Mouse (Mus musculus): Measurements from ENCODE around the gene Igfbp6.

The Igfbp6 gene

DNA sequence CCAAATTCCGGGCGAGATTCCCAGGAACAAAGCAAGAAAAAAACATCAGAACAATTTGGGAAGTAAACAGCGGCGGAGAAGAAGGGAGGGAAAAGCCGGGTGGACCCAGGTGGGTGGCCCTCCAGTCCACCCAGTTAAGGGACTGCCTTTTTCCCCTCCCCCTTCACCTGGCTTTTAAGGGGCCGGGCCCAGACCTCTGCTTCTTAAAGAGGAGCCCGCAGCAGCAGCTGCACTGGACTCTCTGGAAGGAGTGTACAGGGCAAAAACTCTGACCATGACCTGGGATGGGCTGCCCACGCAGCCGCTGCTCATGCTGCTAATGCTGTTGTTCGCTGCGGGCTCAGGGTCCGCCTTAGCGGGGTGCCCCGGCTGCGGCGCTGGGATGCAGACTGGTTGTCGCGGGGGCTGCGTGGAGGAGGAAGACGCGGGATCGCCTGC is at the start of gene Igfbp6:
Igfbp6 (plus strand) TSS at position 89 of the 438 bp plus-strand sequence.
- DNase-seq, result no peak

DNA sequence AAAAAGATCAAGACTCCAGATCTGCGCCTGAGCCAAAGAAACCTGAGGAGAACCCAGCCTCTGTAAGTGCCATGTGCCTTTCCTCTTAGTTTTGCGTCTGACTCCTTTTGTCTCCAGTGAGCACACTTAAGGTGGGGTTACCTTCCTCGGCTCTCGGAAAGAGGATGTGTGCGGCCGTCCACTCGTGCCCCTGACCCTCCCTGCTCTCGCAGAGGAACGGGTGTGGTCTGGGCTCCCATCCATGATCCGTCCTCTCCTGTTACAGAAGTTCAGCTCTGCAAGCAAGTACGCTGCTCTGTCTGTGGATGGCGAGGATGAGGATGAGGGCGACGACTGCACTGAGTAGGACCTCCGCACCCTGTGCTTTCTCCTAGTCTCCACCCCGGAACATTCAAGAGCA is 49.2 kb upstream of the Igfbp6 start:
- DNase-seq, result no peak

DNA sequence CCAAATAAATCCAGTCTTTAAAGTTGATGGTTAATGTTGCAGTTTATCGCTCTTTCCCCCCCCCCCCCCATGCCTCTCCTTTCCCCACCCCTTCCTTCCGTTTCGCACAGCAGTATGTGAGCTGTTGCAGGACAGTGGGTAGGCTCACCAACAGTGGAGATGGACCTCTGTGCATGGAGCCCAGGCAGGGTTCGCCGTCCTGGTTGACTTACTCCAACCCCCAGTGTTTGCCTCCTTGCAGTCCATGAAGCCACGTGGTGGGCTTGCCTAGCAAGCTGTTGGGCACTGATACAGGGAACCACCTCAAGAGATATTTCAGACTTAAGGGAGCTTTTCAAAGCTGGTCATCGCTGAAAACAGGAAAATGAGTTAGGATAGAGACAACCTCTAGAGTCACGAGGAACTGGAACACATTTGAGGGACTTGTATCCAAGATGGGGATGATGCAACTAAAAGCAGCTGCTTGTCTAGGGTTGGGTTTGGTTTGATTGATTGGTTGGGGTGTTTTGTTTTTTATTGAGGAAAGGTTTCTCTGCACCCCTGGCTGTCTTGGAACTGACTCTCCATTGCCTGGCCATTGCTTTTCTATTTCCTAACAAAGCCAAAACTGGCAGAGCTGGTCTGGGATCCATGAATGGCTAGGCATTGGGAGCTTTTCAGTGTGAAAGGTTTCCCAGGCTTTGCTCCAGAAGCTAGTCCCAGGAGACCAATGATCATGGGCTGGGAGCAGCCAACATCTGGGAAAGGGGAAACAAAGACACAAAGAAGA is 46.8 kb upstream of the Igfbp6 start:
- DNase-seq, result no peak

DNA sequence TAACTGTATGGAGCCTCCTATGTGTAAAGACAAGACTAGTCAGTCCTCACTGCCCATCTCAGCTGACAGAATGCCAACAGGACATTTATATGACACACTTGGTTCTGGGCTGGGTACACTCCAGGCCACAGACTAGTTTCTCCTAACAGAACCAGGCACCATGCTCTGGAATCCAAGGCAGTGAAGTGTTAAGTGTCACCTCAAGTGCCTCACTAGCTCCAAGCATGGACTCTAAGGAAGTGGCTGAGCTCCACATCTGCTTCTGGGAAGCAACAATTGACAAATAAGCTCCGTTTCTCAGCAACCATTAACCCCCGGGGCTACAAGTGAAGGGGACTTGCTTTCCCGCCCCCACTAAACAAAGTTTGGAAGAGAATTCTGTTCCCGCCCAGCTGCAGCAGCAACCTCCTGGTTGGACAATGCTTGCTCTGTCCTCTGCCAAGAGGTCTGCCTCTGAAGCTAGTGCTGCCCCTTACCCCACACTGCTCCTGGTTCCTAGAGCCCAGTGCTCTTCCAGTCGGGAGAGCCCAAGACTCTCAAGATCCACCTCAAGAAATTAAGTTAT is 46.1 kb upstream of the Igfbp6 start:
- no peak for DNase-seq

DNA sequence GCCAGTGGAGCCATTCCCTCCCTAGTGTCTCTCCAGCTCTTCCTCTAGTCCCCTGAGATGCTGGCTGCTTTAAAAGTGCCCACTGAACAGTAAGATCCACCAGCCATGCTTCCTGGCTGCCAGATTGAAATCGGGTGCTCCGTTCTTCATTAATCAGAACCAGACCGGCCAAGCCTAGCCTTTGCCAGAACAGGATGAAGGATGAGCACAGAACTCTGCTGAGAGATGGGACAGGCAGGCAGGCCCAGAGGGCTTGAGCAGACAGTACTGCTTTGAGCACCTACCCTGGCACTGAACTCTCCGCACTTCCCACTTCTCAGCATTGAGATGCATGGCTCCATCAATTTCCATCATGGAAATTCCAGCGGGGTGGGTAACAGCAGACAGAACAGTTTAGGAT is 44.9 kb upstream of the Igfbp6 start:
- DNase-seq, result no peak

DNA sequence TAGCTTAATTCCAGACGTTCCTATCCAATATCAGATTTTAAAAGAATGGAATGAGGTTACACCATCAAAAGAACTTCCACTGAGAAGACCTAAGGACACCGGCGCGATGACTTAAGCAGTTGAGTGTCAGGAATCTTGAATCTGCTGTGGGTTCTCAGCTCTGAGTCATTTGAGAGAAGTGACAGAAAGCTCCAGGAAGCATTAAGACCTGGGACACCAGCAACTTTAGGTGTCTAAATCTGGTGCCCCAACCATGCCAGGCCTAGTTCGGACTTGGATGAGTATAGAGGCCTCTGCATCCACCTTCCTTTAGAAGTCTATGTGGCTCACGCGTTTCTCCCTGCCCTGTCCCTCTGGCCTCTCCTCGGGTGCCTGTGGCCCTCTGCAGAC is 44.4 kb upstream of the Igfbp6 start:
- DNase-seq, result no peak

DNA sequence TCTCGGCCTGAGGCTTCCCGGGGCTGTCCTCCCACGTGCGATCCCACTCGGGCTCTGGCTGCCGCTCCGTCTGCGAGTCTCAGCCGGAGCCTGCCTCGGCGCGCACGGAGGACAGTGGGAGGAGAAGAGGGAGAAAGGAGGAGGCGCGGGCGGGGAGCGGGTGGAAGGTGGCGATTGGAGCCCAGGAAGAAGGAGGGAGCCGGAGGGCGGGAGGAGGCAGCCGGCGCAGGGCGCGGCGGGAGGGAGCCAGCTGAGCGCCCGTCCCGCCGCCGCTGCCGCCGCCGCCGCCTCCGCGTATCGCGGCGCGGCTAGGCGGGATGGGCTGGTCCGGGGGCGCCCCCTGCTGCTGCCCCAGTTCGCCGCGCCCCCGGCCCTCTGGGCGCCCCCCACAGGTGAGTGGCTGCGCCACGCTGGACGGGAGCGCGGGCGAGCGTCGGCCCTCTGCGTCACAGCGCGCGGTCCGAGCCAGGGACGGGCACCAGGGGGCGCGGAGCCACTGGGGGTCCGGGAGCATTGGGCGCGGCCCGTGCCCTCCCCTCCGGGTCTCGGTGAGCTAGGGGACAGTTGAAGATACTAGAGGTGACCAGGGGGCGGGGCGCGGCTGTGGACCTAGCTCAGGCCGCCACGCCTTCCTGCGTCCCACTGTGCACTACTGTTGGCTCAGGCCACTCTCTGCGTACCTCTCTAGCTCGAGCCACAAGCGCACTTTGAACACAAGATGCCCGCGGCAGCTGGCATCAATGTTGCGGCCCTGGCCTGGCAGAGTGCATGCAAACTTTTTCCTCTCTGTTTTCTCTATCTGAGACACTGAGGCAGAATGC is 43.8 kb upstream of the Igfbp6 start, which contains the start of gene Tns2:
Tns2 (plus strand) TSS at position 253 of the 821 bp plus-strand sequence.
- peak; percentile 73 for DNase-seq

DNA sequence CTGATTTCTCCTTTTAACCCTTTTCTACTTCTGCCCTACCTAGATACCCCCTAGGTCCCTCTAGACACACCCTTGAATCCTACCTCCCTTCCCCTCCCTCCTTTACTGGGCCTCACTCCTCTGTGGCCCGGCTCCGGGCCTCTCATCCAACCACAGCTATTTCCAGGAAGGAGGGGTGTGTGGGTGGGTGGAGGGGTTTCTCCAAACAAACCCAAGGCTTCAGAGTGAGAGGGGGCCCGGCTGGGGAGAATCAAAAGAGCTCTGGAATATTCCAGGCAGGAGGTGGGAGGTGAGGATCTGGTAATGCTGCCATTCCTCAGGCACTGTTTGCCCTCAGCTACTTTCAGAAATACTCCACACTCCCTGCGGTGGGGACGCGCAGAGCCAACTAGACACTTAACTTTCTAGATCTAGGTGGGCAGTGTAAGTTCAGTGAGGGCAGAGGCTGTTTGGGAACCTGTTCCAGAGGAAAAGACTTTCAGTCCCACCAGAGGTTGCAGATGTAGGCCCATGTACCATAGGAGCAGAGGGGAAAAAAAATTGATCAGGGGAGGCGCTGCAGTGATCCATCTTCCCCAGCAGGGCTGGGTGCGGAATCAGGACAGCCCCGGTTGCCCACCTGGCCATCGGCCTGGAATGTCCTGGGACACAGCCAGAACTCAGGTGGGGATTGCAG is 43.0 kb upstream of the Igfbp6 start:
- no peak for DNase-seq

DNA sequence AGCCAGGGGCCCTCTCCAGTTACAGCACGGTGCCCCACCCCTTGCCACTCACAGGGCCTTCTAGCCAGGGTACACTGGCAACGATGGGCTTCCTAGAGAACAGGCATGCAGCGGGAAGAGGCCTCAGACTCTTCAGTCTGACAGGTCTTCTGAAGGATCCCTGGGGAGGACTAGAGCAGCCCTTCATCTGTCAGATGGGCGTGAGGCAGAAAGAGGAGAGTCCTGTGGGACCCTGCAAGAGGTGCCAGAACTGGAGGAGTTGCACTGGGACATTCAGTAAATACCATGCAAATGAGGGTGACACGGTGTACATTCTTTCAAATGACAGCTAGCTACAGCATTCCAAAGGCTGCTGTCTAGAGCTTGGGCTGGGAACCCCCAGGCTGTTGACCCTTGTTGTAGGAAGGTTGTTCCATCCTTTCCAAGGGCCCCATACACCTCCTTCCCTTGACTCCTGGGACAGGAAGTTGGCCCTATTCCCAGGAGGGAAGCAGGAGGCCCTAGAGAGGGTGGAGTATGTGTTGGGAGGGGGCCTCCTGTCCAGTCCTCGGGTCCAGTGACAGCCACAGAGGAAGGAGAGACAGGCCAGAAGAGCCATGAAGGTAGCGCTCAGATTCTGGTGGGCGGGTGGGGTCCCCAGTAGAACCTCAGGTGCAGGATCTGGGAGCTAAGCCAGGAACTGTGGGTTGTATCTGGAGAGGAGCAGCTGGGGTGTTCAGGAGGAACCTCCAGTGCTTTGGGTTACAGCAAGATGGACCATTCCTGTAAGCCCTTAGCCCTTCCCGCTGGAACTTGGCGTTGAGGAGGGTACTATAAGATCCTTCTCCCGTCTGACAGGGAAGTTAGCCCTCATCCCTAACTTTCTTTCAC is 42.3 kb upstream of the Igfbp6 start:
- DNase-seq, result no peak

DNA sequence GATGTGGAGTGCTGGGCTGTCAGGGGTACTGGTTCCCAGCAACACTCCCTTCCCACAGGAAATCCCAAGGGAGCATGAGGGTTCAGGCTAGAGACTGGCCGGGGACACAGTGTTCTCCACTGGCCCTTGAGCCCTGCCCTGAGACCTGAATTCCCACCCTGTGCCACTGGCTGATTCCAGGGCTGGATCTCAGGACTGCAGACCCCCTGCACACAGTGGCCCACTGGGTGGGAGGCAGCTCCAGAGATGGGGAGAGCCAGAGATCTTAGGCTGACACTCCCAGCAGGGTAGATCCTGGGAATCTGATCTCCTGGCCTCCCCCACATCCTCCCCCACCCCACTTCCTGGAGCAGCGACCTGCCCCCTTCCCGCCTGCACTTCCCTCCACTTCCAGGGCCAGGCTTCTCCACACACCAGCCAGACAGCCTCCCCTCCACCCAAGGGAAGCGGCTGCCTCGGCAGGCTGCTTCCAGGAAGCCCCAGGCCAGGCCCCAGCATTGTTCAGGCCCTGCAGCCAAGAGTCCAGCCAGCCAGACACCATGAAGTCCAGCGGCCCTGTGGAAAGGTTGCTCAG is 41.5 kb upstream of the Igfbp6 start:
- no peak for DNase-seq

DNA sequence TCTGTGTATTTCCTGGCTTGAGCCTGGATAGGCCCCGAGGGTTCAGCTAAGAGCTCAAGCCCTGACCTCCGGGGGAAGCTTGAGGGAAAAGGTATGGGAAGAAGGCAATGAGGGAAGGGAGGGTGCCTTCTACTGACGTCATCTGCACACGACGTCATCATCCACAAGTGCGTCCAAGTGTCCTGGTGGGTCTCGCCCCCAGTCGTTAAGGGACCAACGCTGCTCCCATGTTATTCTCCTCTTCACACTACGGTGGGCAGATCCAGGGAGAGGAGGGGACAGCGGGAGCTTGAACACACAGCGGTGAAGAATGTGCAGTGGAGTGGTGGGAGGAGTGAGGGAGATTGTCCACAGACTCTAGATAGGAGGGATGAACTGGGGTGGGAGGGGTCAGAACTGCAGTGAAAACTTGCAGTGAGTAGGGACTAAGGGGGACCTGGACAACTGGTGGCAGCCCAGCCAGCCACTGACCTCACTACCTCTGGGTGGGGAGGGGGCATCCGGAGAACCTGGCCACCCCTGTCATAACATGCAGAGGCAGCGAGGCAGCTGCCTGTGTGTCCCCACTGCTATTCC is 40.7 kb upstream of the Igfbp6 start:
- no peak for DNase-seq

DNA sequence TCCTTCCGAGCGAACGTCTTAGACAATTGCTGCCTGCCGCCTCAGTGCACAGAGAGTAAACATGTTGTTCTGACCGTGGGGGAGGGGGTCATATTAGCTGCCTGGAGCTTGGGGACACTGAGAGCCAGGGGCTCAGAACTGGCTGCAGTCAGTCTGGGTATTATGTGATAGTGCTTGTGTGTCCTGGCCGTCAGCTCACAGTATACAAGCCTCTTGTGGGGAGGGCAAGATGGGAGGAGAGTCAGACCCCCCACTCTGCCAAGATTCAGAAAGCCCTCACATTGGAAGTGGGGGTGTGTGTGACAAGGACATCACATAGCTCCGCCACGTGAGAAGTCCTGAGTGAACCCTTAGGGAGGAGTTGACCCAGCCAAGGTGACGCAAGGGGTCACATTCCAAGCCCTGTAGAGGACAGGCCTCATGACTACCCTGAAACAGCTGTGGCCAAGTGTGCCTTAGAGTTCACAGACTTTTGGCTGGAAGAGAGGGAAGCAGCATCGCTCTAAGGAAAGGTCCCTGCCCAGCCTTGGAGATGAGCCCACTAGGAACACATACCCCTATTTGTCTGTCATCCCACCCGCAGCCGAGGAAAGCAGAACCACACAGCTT is 40.1 kb upstream of the Igfbp6 start:
- DNase-seq, result no peak

DNA sequence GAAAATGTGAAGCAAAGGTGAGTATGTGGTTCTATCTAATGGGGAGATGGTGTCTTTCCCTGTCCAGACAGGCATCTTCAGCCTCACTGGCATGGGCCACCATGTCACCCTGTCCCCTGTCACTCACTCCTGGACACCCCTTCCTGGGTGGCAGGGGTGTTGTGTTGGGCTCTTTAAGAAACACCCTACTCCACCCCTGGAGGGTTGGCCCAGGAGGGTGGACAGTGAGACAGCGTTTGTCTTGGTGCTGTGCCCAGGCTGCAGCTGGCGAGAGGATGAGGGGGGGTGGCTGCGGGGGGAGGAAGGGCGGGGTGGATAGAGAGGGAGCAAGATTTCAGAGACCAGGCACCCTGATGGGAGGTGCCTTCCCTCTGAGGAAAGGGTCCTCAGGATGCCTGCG is 38.8 kb upstream of the Igfbp6 start:
- DNase-seq, result no peak

DNA sequence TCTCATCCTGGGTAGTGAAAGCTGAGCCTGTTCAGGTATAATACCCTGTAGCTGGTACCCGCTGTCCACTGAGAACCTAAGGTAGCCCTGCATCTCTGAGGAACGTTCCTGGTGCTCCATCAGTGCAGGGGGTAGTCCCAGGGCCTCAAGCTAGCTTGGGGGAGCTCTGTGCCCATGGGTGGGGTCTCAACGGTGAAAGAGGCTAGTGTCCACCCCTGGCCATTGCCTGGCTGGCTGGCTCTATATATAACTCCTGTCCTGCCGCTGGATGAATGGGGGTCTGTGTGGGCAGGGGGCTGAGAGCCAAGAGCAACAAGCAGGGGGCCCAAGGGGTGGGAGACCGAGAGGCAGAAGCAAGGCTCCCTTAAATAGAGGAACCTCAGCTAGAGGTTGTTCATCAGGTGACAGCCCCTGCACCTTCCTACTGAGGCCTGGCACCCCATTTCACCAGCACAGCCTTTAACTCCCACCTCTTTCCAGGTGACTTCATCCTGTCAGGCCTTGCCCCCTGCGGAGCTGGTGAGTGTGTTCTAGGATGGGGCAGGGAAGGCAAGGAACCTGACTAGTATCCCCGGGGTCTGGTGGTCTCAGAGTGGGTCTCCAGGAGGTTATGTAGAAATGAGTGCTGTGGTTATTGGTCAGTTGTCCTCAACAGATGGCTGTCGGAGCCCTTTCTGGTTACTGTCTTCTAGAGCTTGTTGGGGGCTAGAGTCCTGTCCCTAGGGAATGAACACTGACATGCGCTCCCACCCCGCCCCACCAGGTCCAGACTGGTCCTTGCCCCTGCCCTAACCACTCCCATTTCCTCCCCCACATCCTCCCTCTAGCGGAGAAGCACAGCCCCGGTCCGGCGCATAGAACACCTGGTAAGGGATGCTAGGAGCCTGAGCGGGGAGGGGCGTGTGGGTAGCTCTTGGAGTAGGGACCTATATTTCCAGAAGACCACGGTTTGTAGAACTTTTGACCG is 38.1 kb upstream of the Igfbp6 start:
- no peak for DNase-seq

DNA sequence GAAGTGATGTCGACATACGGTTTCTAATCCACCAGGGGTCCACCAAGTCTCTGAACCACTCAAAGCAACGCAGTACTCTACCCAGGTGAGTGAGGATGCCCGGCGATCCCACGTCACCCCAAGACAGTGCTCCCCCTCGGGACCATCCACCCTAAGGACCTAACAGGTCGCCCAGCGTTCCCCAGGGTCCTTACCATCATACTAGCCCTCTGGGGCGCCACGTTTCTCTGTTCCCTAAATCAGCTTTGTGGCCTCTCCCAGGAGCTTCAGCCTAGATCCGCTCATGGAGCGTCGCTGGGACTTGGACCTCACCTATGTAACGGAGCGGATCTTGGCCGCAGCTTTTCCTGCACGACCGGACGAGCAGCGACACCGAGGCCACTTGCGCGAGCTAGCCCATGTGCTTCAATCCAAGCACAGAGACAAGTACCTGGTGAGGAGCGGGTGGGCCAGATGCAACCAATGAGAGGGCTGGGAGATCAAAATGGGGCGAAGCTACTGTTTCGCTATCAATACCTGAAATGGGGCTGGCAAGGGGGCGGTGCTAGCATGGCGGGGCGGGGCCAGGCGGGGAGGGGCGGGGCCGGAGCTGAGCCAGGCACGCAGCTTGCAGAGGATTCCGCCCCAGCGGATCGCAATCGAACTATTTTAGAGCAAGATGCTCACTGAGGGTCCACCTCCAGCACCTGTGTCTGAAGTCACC is 37.3 kb upstream of the Igfbp6 start:
- DNase-seq, result no peak

DNA sequence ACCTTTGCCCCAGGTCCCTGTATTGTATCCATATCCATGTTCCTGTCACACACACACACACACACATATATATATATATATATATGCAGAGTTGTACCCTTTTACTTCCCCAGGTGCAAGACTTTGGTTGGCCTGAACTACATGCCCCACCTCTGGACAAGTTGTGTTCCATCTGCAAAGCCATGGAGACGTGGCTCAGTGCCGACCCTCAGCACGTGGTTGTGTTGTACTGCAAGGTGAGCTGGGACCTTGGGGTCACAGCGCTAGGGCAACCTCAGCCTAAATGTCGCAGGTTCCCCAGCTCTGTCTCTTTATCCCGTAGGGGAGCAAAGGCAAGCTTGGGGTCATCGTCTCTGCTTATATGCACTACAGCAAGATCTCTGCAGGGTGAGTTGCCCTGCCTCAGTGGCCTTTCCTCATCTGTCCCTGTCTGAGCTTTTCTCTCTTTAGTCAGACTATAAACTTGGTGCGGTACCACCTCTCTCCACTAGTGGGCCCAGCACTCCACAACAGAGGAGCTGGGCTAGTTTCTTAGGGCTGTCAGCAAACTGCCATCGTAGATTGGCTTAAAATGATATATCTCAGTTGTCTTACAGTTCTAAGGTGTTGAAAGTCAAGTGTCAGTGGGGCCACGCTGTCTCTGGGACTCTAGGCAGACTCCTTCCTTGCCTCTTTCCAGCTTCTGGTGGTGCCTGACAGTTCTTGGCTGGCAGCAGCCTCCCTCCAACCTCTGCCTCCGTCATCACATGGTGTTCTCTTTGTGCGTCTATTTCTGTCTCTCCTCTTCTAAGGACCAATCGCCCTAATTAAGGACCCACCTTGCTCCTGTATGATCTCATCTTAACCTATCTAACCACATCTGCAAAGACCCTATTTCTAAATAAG is 36.2 kb upstream of the Igfbp6 start:
- peak; percentile 80 for DNase-seq

DNA sequence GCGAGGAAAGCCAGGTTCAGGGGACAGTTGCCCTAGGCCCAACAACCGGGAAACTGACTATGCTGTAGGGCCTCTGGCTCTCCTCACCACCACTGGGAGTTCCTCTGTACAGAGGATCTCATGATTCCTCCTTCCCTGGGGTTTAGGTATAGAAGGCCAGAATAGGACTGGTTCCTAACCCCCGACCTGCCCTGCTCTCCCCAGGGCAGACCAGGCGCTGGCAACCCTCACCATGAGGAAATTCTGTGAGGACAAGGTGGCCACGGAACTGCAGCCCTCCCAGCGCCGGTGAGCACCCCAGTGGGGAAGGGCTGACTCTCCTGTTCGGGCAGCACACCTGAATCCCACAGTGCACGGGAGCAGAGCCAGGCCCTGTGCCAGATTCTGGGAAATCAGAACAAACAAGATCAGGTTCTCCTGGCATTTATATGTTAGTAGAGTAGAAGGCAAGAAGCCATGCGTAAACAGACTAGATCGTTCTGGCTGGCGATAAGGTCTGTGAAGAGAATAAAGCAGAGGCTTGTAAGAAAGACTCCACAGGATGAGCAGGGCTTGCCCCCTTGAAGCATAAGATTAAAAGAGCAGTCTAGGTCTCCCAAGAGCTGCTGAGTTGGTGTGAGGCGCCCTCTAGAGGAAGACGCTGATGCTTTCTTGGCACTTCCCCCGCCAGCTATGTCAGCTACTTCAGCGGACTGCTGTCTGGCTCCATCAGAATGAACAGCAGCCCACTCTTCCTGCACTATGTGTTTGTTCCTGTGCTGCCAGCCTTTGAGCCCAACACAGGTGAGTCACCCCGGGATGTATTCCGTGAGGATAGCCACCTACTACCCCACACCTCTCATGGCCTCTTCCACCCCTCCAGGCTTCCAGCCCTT is 35.3 kb upstream of the Igfbp6 start:
- DNase-seq, result peak; percentile 77

Data from right cerebral cortex, postnatal 14 days (tissue).